Mouse (Mus musculus) midbrain, embryonic 13.5 days (tissue): ENCODE measurements around the gene Plekhb2. TPM values are rescaled to one million over a fixed set of nuclear protein-coding genes. Genes with fewer than 3 reads are reported as not detected.

Source experiments
- ATAC-seq: fragments of 200-750 bp; cut with Nextera tagmentation; 2 replicates; pipeline ENCODE4 v1.8.0; 2017; ENCODE audit warnings: mild to moderate bottlenecking, moderate TSS enrichment, moderate library complexity
- H3K27ac ChIP-seq: fragments of 300-500 bp; sonication (generic); 2 replicates; pipeline ENCODE4 v1.5.1; 2015; ENCODE audit warnings: inconsistent platforms, mild to moderate bottlenecking, moderate library complexity
- H3K27me3 ChIP-seq: fragments of 300-500 bp; sonication (generic); 2 replicates; pipeline ENCODE4 v1.6.1; 2015; ENCODE audit warnings: mild to moderate bottlenecking, inconsistent platforms
- H3K36me3 ChIP-seq: fragments of 300-500 bp; sonication (generic); 2 replicates; pipeline ENCODE4 v1.6.1; 2015; ENCODE audit warnings: mild to moderate bottlenecking, inconsistent platforms
- H3K4me1 ChIP-seq: fragments of 300-500 bp; sonication (generic); replicated peaks from 2 replicates; pipeline ENCODE4 v1.6.1; 2015; ENCODE audit warnings: inconsistent platforms
- H3K4me2 ChIP-seq: fragments of 300-500 bp; sonication (generic); replicated peaks from 2 replicates; pipeline ENCODE4 v1.6.1; 2015; ENCODE audit warnings: moderate library complexity, mild to moderate bottlenecking, inconsistent platforms
- H3K4me3 ChIP-seq: fragments of 300-500 bp; sonication (generic); replicated peaks from 2 replicates; pipeline ENCODE4 v1.5.1; 2015; ENCODE audit warnings: mild to moderate bottlenecking, inconsistent platforms
- H3K9ac ChIP-seq: fragments of 300-500 bp; sonication (generic); replicated peaks from 2 replicates; pipeline ENCODE4 v1.6.1; 2015; ENCODE audit warnings: mild to moderate bottlenecking, inconsistent platforms
- H3K9me3 ChIP-seq: fragments of 300-500 bp; sonication (generic); 2 replicates; pipeline ENCODE4 v1.6.1; 2016; ENCODE audit warnings: mild to moderate bottlenecking, inconsistent platforms
- WGBS: fragments of 180-500 bp; shearing (Covaris S2); methylation state at CpG from one replicate; pipeline ENCODE4 v1.1.7; 2015; 5-methylcytosine and 5-hydroxymethylcytosine counted together
- polyA plus RNA-seq: library from polyadenylated mRNA; unstranded; fragments of >200 nt; fragmentation: Nextera tagmentation; extraction: Ambion mirVana; gene quantifications from 2 replicates; pipeline ENCODE4 v1.2.1, GENCODE M21; 2015

Gene Plekhb2
- polyA plus RNA-seq, 1 experiment from 2014 or later, result 62.7 TPM

- H3K9me3 ChIP-seq, result no peaks in the 10 kb centered on the region
- no peak overlapping the region for H3K9ac ChIP-seq
- WGBS, result 96% methylated on average over 6 of the region's 6 CpGs
- peaks cover 91% of the 10 kb centered on the region for H3K36me3 ChIP-seq
- H3K27me3 ChIP-seq, result no peaks in the 10 kb centered on the region
- H3K4me2 ChIP-seq, result no peak overlapping the region
- no peak overlapping the region for H3K27ac ChIP-seq
- H3K4me3 ChIP-seq, result no peak overlapping the region
- no peaks in the 10 kb centered on the region for H3K4me1 ChIP-seq
- peak; percentile 18; the same call in 1 of the 2 replicates for ATAC-seq
Measured at GRCm38 (mm10) chr1:34819225-34819910, 30.4 kb upstream of the Plekhb2 start.

- H3K4me2 ChIP-seq, result no peak overlapping the region
- WGBS, result 96% methylated on average over 2 of the region's 2 CpGs
- peaks cover 87% of the 10 kb centered on the region for H3K36me3 ChIP-seq
- no peaks in the 10 kb centered on the region for H3K4me1 ChIP-seq
- no peak for ATAC-seq
- H3K9ac ChIP-seq, result no peak overlapping the region
- no peak overlapping the region for H3K4me3 ChIP-seq
- H3K27ac ChIP-seq, result no peak overlapping the region
- no peaks in the 10 kb centered on the region for H3K27me3 ChIP-seq
- no peaks in the 10 kb centered on the region for H3K9me3 ChIP-seq
Measured at GRCm38 (mm10) chr1:34821411-34821810, 28.4 kb upstream of the Plekhb2 start.

GRCm38 (mm10) chr1:34822003-34822402 is 27.8 kb upstream of the Plekhb2 start:
- H3K4me1 ChIP-seq, result no peaks in the 10 kb centered on the region
- H3K9me3 ChIP-seq, result no peaks in the 10 kb centered on the region
- WGBS, result 84% methylated on average over 7 of the region's 7 CpGs
- no peak overlapping the region for H3K4me2 ChIP-seq
- no peaks in the 10 kb centered on the region for H3K27me3 ChIP-seq
- no peak overlapping the region for H3K9ac ChIP-seq
- no peak for ATAC-seq
- H3K36me3 ChIP-seq, result peaks cover 87% of the 10 kb centered on the region
- no peak overlapping the region for H3K27ac ChIP-seq
- H3K4me3 ChIP-seq, result no peak overlapping the region

GRCm38 (mm10) chr1:34822746-34823145 is 27.0 kb upstream of the Plekhb2 start:
- 91% methylated on average over 7 of the region's 7 CpGs for WGBS
- Histone ChIP-seq H3K36me3 (peaks cover 87% of the 10 kb centered on the region), H3K4me2 (no peak overlapping the region), H3K27me3 (no peaks in the 10 kb centered on the region), H3K9me3 (no peaks in the 10 kb centered on the region), H3K27ac (no peak overlapping the region), H3K4me1 (no peaks in the 10 kb centered on the region), H3K9ac (no peak overlapping the region), H3K4me3 (no peak overlapping the region)
- no peak for ATAC-seq

GRCm38 (mm10) chr1:34823353-34823752 is 26.4 kb upstream of the Plekhb2 start:
- no peaks in the 10 kb centered on the region for H3K9me3 ChIP-seq
- H3K27me3 ChIP-seq, result no peaks in the 10 kb centered on the region
- H3K27ac ChIP-seq, result no peak overlapping the region
- no peak for ATAC-seq
- H3K36me3 ChIP-seq, result peaks cover 87% of the 10 kb centered on the region
- no peaks in the 10 kb centered on the region for H3K4me1 ChIP-seq
- WGBS, result 92% methylated on average over 6 of the region's 6 CpGs
- no peak overlapping the region for H3K4me2 ChIP-seq
- H3K9ac ChIP-seq, result no peak overlapping the region
- H3K4me3 ChIP-seq, result no peak overlapping the region

- no peak for ATAC-seq
- Histone ChIP-seq H3K9me3 (no peaks in the 10 kb centered on the region), H3K27ac (no peak overlapping the region), H3K9ac (no peak overlapping the region), H3K36me3 (peaks cover 82% of the 10 kb centered on the region), H3K4me2 (no peak overlapping the region), H3K27me3 (no peaks in the 10 kb centered on the region), H3K4me1 (no peaks in the 10 kb centered on the region), H3K4me3 (no peak overlapping the region)
- WGBS, result 90% methylated on average over 8 of the region's 8 CpGs
Measured at GRCm38 (mm10) chr1:34824208-34824607, 25.6 kb upstream of the Plekhb2 start.

GRCm38 (mm10) chr1:34825909-34826308 is 23.9 kb upstream of the Plekhb2 start:
- H3K9ac ChIP-seq, result no peak overlapping the region
- no peak overlapping the region for H3K4me2 ChIP-seq
- no peak for ATAC-seq
- H3K4me1 ChIP-seq, result peaks cover 9% of the 10 kb centered on the region; the same call in 1 of the 2 replicates
- no peaks in the 10 kb centered on the region for H3K9me3 ChIP-seq
- H3K27ac ChIP-seq, result no peak overlapping the region
- H3K4me3 ChIP-seq, result no peak overlapping the region
- H3K36me3 ChIP-seq, result peaks cover 72% of the 10 kb centered on the region
- no peaks in the 10 kb centered on the region for H3K27me3 ChIP-seq
- 91% methylated on average over 9 of the region's 9 CpGs for WGBS

GRCm38 (mm10) chr1:34827900-34828299 is 21.9 kb upstream of the Plekhb2 start:
- Histone ChIP-seq H3K4me3 (no peak overlapping the region), H3K9me3 (no peaks in the 10 kb centered on the region), H3K36me3 (peaks cover 62% of the 10 kb centered on the region), H3K9ac (no peak overlapping the region), H3K4me1 (peaks cover 9% of the 10 kb centered on the region; the same call in 1 of the 2 replicates), H3K4me2 (no peak overlapping the region), H3K27me3 (no peaks in the 10 kb centered on the region), H3K27ac (no peak overlapping the region)
- 84% methylated on average over 7 of the region's 7 CpGs for WGBS
- no peak for ATAC-seq

- Histone ChIP-seq H3K9me3 (no peaks in the 10 kb centered on the region), H3K4me3 (no peak overlapping the region), H3K27ac (no peak overlapping the region), H3K27me3 (no peaks in the 10 kb centered on the region), H3K4me1 (peaks cover 9% of the 10 kb centered on the region; the same call in 1 of the 2 replicates), H3K36me3 (peaks cover 59% of the 10 kb centered on the region), H3K4me2 (no peak overlapping the region), H3K9ac (no peak overlapping the region)
- no peak for ATAC-seq
- WGBS, result 95% methylated on average over 5 of the region's 5 CpGs
Measured at GRCm38 (mm10) chr1:34828528-34829294, 21.1 kb upstream of the Plekhb2 start.

GRCm38 (mm10) chr1:34830934-34831333 is 18.8 kb upstream of the Plekhb2 start:
- no peak for ATAC-seq
- Histone ChIP-seq H3K4me2 (no peak overlapping the region), H3K4me1 (peaks cover 10% of the 10 kb centered on the region), H3K9ac (no peak overlapping the region), H3K27ac (no peak overlapping the region), H3K4me3 (no peak overlapping the region), H3K9me3 (no peaks in the 10 kb centered on the region), H3K36me3 (peaks cover 58% of the 10 kb centered on the region), H3K27me3 (no peaks in the 10 kb centered on the region)
- 78% methylated on average over 2 of the region's 2 CpGs for WGBS

- Histone ChIP-seq H3K4me3 (no peak overlapping the region), H3K36me3 (peaks cover 58% of the 10 kb centered on the region), H3K9me3 (no peaks in the 10 kb centered on the region), H3K4me2 (no peak overlapping the region), H3K27ac (no peak overlapping the region), H3K4me1 (peaks cover 14% of the 10 kb centered on the region), H3K9ac (no peak overlapping the region), H3K27me3 (no peaks in the 10 kb centered on the region)
- 93% methylated on average over 1 of the region's 1 CpGs for WGBS
- ATAC-seq, result no peak
Measured at GRCm38 (mm10) chr1:34831381-34831780, 18.4 kb upstream of the Plekhb2 start.

GRCm38 (mm10) chr1:34834904-34835303 is 14.9 kb upstream of the Plekhb2 start:
- H3K4me2 ChIP-seq, result no peak overlapping the region
- H3K4me3 ChIP-seq, result no peak overlapping the region
- no peak overlapping the region for H3K27ac ChIP-seq
- ATAC-seq, result no peak
- no peaks in the 10 kb centered on the region for H3K9me3 ChIP-seq
- WGBS, result 82% methylated on average over 2 of the region's 2 CpGs
- H3K27me3 ChIP-seq, result no peaks in the 10 kb centered on the region
- H3K4me1 ChIP-seq, result peaks cover 40% of the 10 kb centered on the region
- H3K36me3 ChIP-seq, result peaks cover 42% of the 10 kb centered on the region
- 0 out of 2 replicates have a peak overlapping the region, but pooled peaks have one; percentile 3 for H3K9ac ChIP-seq
